Mouse (Mus musculus) G1E (cell line): ENCODE measurements around the gene Slc22a8. TPM values are rescaled to one million over a fixed set of nuclear protein-coding genes. Genes with fewer than 3 reads are reported as not detected.

Experiments
- ATAC-seq: 2 replicates; pipeline ENCODE4 v1.8.0; 2016; ENCODE audit warnings: mild to moderate bottlenecking; ENCODE audit not compliant: insufficient number of reproducible peaks, poor library complexity, low FRiP score, severe bottlenecking; ENCODE audit errors: extremely low read depth
- DNase-seq: peaks from one replicate; pipeline ENCODE4 v3.0.0; 2012; ENCODE audit warnings: low spot score
- H3K27me3 ChIP-seq: 2 replicates; pipeline ENCODE4 v1.6.1; 2012; ENCODE audit warnings: mild to moderate bottlenecking, low read length, inconsistent platforms; ENCODE audit not compliant: insufficient read depth
- H3K36me3 ChIP-seq: replicated peaks from 2 replicates; pipeline ENCODE3; 2012; ENCODE audit warnings: mild to moderate bottlenecking, inconsistent platforms
- H3K4me1 ChIP-seq: 2 replicates; pipeline ENCODE4 v1.6.1; 2012; ENCODE audit warnings: low read depth, low read length, inconsistent platforms, mixed read lengths; ENCODE audit not compliant: insufficient read depth
- H3K4me3 ChIP-seq: 2 replicates; pipeline ENCODE4 v1.5.1; 2012; ENCODE audit warnings: low read depth, mild to moderate bottlenecking, inconsistent platforms, low read length, moderate library complexity, mixed read lengths
- H3K9me3 ChIP-seq: replicated peaks from 2 replicates; pipeline ENCODE4 v1.6.1; 2012; ENCODE audit warnings: inconsistent platforms
- CTCF ChIP-seq: IDR thresholded peaks from 2 replicates; pipeline ENCODE4 v1.5.1; 2012; ENCODE audit warnings: low read depth, low read length, inconsistent platforms, mixed read lengths
- GATA1 ChIP-seq: IDR thresholded peaks from 2 replicates; pipeline ENCODE4 v1.6.1; 2012; ENCODE audit warnings: borderline replicate concordance, low read length, inconsistent platforms, mixed read lengths
- GATA2 ChIP-seq: IDR thresholded peaks from 2 replicates; pipeline ENCODE4 v1.6.1; 2012; ENCODE audit warnings: low read depth, low read length, inconsistent platforms, borderline replicate concordance
- POLR2AphosphoS5 ChIP-seq: IDR thresholded peaks from 2 replicates; pipeline ENCODE4 v1.6.1; 2012; ENCODE audit warnings: low read depth, low read length, inconsistent platforms; ENCODE audit not compliant: insufficient replicate concordance
- TAL1 ChIP-seq: conservative IDR thresholded peaks from 2 replicates; pipeline ENCODE4 v1.6.1; 2012; ENCODE audit warnings: low read depth, low read length, inconsistent platforms, mixed read lengths
- polyA plus RNA-seq: library from polyadenylated mRNA; stranded (reverse); fragments of >175 nt; gene quantifications from 2 replicates; pipeline ENCODE4 v1.2.3, GENCODE M21; 2012
- total RNA-seq, 2 experiments: library from RNA; stranded (forward) in 1 of 2; stranded (reverse) in 1 of 2; fragments of 200-1000 nt in 1 of 2; fragments of >200 nt in 1 of 2; fragmentation: Nextera tagmentation in 1 of 2; gene quantifications; 2 replicates each; pipeline ENCODE4 v1.2.3; 2014 to 2017

Gene Slc22a8
- total and polyA plus RNA-seq, 3 experiments = 0.16 TPM; not detected in 2

GRCm38 (mm10) chr19:8617904-8618303, 26.9 kb downstream of the Slc22a8 start, which contains the start of gene Slc22a6:
Gene Slc22a6, plus strand, starts transcription at chr19:8618039.
- Histone ChIP-seq H3K36me3 (no peaks in the 10 kb centered on the region), H3K4me1 (no peaks in the 10 kb centered on the region), H3K27me3 (peaks cover 67% of the 10 kb centered on the region), H3K9me3 (no peaks in the 10 kb centered on the region), H3K4me3 (no peak within 1 kb of the TSS)
- ATAC-seq (no peak), DNase-seq (no peak)
- no peak for TF ChIP-seq CTCF
- no peak for TF ChIP-seq GATA1
- TF ChIP-seq TAL1 = no peak
- no peak for TF ChIP-seq POLR2AphosphoS5
- no peak for TF ChIP-seq GATA2

GRCm38 (mm10) chr19:8621098-8621497, 30.0 kb downstream of the Slc22a8 start:
- Histone ChIP-seq H3K9me3 (no peaks in the 10 kb centered on the region), H3K27me3 (peaks cover 66% of the 10 kb centered on the region), H3K4me1 (no peaks in the 10 kb centered on the region), H3K36me3 (no peaks in the 10 kb centered on the region), H3K4me3 (no peak overlapping the region)
- ATAC-seq = no peak
- no peak for DNase-seq
- TF ChIP-seq CTCF (no peak), POLR2AphosphoS5 (no peak), GATA2 (no peak)

- Histone ChIP-seq H3K4me1 (peaks cover 2% of the 10 kb centered on the region; the same call in 1 of the 2 replicates), H3K36me3 (no peaks in the 10 kb centered on the region), H3K9me3 (peaks cover 2% of the 10 kb centered on the region; the same call in 1 of the 2 replicates), H3K4me3 (no peak overlapping the region), H3K27me3 (peaks cover 72% of the 10 kb centered on the region)
- ATAC-seq = no peak
- DNase-seq = no peak
- TF ChIP-seq GATA1 = no peak
- TF ChIP-seq CTCF = no peak
- no peak for TF ChIP-seq TAL1
- no peak for TF ChIP-seq GATA2
- no peak for TF ChIP-seq POLR2AphosphoS5
Measured at GRCm38 (mm10) chr19:8630249-8630648, 39.2 kb downstream of the Slc22a8 start.

- ATAC-seq (no peak), DNase-seq (no peak)
- H3K4me1 ChIP-seq = peaks cover 2% of the 10 kb centered on the region; the same call in 1 of the 2 replicates
- TF ChIP-seq POLR2AphosphoS5 (no peak), GATA2 (no peak), CTCF (no peak), TAL1 (no peak), GATA1 (no peak)
- no peak overlapping the region for H3K4me3 ChIP-seq
- H3K36me3 ChIP-seq = no peaks in the 10 kb centered on the region
- H3K9me3 ChIP-seq = peaks cover 2% of the 10 kb centered on the region; the same call in 1 of the 2 replicates
- peaks cover 66% of the 10 kb centered on the region for H3K27me3 ChIP-seq
Measured at GRCm38 (mm10) chr19:8630826-8631225, 39.8 kb downstream of the Slc22a8 start.

GRCm38 (mm10) chr19:8632029-8632428, 41.0 kb downstream of the Slc22a8 start:
- Histone ChIP-seq H3K36me3 (no peaks in the 10 kb centered on the region), H3K4me1 (peaks cover 1% of the 10 kb centered on the region; the same call in 1 of the 2 replicates), H3K4me3 (no peak overlapping the region), H3K9me3 (peaks cover 2% of the 10 kb centered on the region; the same call in 1 of the 2 replicates), H3K27me3 (peaks cover 54% of the 10 kb centered on the region)
- TF ChIP-seq TAL1 = no peak
- TF ChIP-seq GATA2 = no peak
- no peak for TF ChIP-seq GATA1
- TF ChIP-seq POLR2AphosphoS5 = no peak
- no peak for TF ChIP-seq CTCF
- DNase-seq (no peak), ATAC-seq (no peak)

- no peak for ATAC-seq
- Histone ChIP-seq H3K9me3 (no peaks in the 10 kb centered on the region), H3K4me1 (peaks cover 12% of the 10 kb centered on the region), H3K36me3 (no peaks in the 10 kb centered on the region), H3K27me3 (peaks cover 2% of the 10 kb centered on the region; the same call in 1 of the 2 replicates), H3K4me3 (no peak overlapping the region)
- DNase-seq = no peak
- TF ChIP-seq GATA1 = no peak
- no peak for TF ChIP-seq POLR2AphosphoS5
- TF ChIP-seq TAL1 = no peak
- no peak for TF ChIP-seq CTCF
- TF ChIP-seq GATA2 = no peak
Measured at GRCm38 (mm10) chr19:8642086-8642485, 51.0 kb downstream of the Slc22a8 start.

- no peak for DNase-seq
- Histone ChIP-seq H3K4me1 (peaks cover 12% of the 10 kb centered on the region), H3K4me3 (no peak overlapping the region), H3K27me3 (peaks cover 9% of the 10 kb centered on the region), H3K9me3 (no peaks in the 10 kb centered on the region), H3K36me3 (no peaks in the 10 kb centered on the region)
- no peak for ATAC-seq
- no peak for TF ChIP-seq GATA1
- TF ChIP-seq TAL1 = no peak
- TF ChIP-seq GATA2 = no peak
- no peak for TF ChIP-seq CTCF
- no peak for TF ChIP-seq POLR2AphosphoS5
Measured at GRCm38 (mm10) chr19:8646393-8646792, 55.3 kb downstream of the Slc22a8 start.
